Mouse (Mus musculus): ENCODE results near the gene Tpsb2. TPM values are rescaled to one million over a fixed set of nuclear protein-coding genes. Genes with fewer than 3 reads are reported as not detected.

Gene Tpsb2
- polyA plus RNA-seq, 1 experiment = 0.26 TPM

- Histone ChIP-seq H3K36me3 (replicated peaks; ENCODE audit: low read length) (no peaks in the 10 kb centered on the region), H3K27me3 (replicated peaks) (peaks cover 35% of the 10 kb centered on the region), H3K4me1 (no peaks in the 10 kb centered on the region), H3K4me3 (replicated peaks) (no peak overlapping the region), H3K9me3 (no peaks in the 10 kb centered on the region)
- TF ChIP-seq GATA1 (IDR thresholded peaks at IDR 0.05; ENCODE audit: borderline replicate concordance, low read length) = no peak
- TF ChIP-seq FLI1 (IDR thresholded peaks at IDR 0.05; ENCODE audit: low read length) = no peak
Observed at GRCm38 (mm10) chr17:25361291-25361690, 4.8 kb upstream of the Tpsb2 start.

- TF ChIP-seq GATA1 (IDR thresholded peaks at IDR 0.05; ENCODE audit: borderline replicate concordance, low read length) = no peak
- no peak for TF ChIP-seq FLI1 (IDR thresholded peaks at IDR 0.05; ENCODE audit: low read length)
- H3K36me3 ChIP-seq (replicated peaks; ENCODE audit: low read length) = no peaks in the 10 kb centered on the region
- no peaks in the 10 kb centered on the region for H3K4me1 ChIP-seq
- H3K4me3 ChIP-seq (replicated peaks) = no peak overlapping the region
- no peaks in the 10 kb centered on the region for H3K9me3 ChIP-seq
- peaks cover 47% of the 10 kb centered on the region for H3K27me3 ChIP-seq (replicated peaks)
Observed at GRCm38 (mm10) chr17:25363726-25364125, 2.4 kb upstream of the Tpsb2 start.

- no peaks in the 10 kb centered on the region for H3K9me3 ChIP-seq
- no peaks in the 10 kb centered on the region for H3K4me1 ChIP-seq
- no peaks in the 10 kb centered on the region for H3K36me3 ChIP-seq (replicated peaks; ENCODE audit: low read length)
- TF ChIP-seq GATA1 (IDR thresholded peaks at IDR 0.05; ENCODE audit: borderline replicate concordance, low read length) = no peak
- no peak for TF ChIP-seq FLI1 (IDR thresholded peaks at IDR 0.05; ENCODE audit: low read length)
- H3K4me3 ChIP-seq (replicated peaks) = no peak within 1 kb of the TSS
- peaks cover 75% of the 10 kb centered on the region for H3K27me3 ChIP-seq (replicated peaks)
Observed at GRCm38 (mm10) chr17:25368973-25369372, 2.9 kb downstream of the Tpsb2 start, which contains the start of gene Tpsg1. Gene Tpsg1, plus strand, starts transcription at chr17:25369273.

- Histone ChIP-seq H3K4me3 (replicated peaks) (no peak overlapping the region), H3K9me3 (no peaks in the 10 kb centered on the region), H3K4me1 (no peaks in the 10 kb centered on the region), H3K36me3 (replicated peaks; ENCODE audit: low read length) (no peaks in the 10 kb centered on the region), H3K27me3 (replicated peaks) (peaks cover 78% of the 10 kb centered on the region)
- TF ChIP-seq FLI1 (IDR thresholded peaks at IDR 0.05; ENCODE audit: low read length) (no peak), GATA1 (IDR thresholded peaks at IDR 0.05; ENCODE audit: borderline replicate concordance, low read length) (no peak)
Observed at GRCm38 (mm10) chr17:25372491-25372890, 6.4 kb downstream of the Tpsb2 start.

- Histone ChIP-seq H3K9me3 (no peaks in the 10 kb centered on the region), H3K27me3 (replicated peaks) (peaks cover 82% of the 10 kb centered on the region), H3K4me1 (peaks cover 3% of the 10 kb centered on the region; the same call in 1 of the 2 replicates), H3K4me3 (replicated peaks) (no peak overlapping the region), H3K36me3 (replicated peaks; ENCODE audit: low read length) (no peaks in the 10 kb centered on the region)
- no peak for TF ChIP-seq GATA1 (IDR thresholded peaks at IDR 0.05; ENCODE audit: borderline replicate concordance, low read length)
- no peak for TF ChIP-seq FLI1 (IDR thresholded peaks at IDR 0.05; ENCODE audit: low read length)
Observed at GRCm38 (mm10) chr17:25374011-25374410, 7.9 kb downstream of the Tpsb2 start.

- TF ChIP-seq GATA1 (IDR thresholded peaks at IDR 0.05; ENCODE audit: borderline replicate concordance, low read length) (no peak), FLI1 (IDR thresholded peaks at IDR 0.05; ENCODE audit: low read length) (no peak)
- Histone ChIP-seq H3K36me3 (replicated peaks; ENCODE audit: low read length) (no peaks in the 10 kb centered on the region), H3K4me1 (no peaks in the 10 kb centered on the region), H3K4me3 (replicated peaks) (no peak overlapping the region), H3K9me3 (no peaks in the 10 kb centered on the region), H3K27me3 (replicated peaks) (peaks cover 54% of the 10 kb centered on the region)
Observed at GRCm38 (mm10) chr17:25394526-25394925, 28.4 kb downstream of the Tpsb2 start.

- Histone ChIP-seq H3K9me3 (no peaks in the 10 kb centered on the region), H3K27me3 (replicated peaks) (peaks cover 74% of the 10 kb centered on the region), H3K4me3 (replicated peaks) (peak overlapping the region; percentile 6), H3K4me1 (no peaks in the 10 kb centered on the region), H3K36me3 (replicated peaks; ENCODE audit: low read length) (no peaks in the 10 kb centered on the region)
- TF ChIP-seq FLI1 (IDR thresholded peaks at IDR 0.05; ENCODE audit: low read length) (no peak), GATA1 (IDR thresholded peaks at IDR 0.05; ENCODE audit: borderline replicate concordance, low read length) (no peak)
Observed at GRCm38 (mm10) chr17:25397804-25398519, 31.9 kb downstream of the Tpsb2 start.

GRCm38 (mm10) chr17:25398520-25398838 is 32.4 kb downstream of the Tpsb2 start:
- H3K4me1 ChIP-seq = no peaks in the 10 kb centered on the region
- no peaks in the 10 kb centered on the region for H3K36me3 ChIP-seq (replicated peaks; ENCODE audit: low read length)
- peaks cover 75% of the 10 kb centered on the region for H3K27me3 ChIP-seq (replicated peaks)
- TF ChIP-seq FLI1 (IDR thresholded peaks at IDR 0.05; ENCODE audit: low read length) (no peak), GATA1 (IDR thresholded peaks at IDR 0.05; ENCODE audit: borderline replicate concordance, low read length) (no peak)
- H3K9me3 ChIP-seq = no peaks in the 10 kb centered on the region
- H3K4me3 ChIP-seq (replicated peaks) = no peak overlapping the region

- H3K4me1 ChIP-seq = no peaks in the 10 kb centered on the region
- no peak overlapping the region for H3K4me3 ChIP-seq (replicated peaks)
- peaks cover 83% of the 10 kb centered on the region for H3K27me3 ChIP-seq (replicated peaks)
Observed at GRCm38 (mm10) chr17:25400443-25400842, 34.3 kb downstream of the Tpsb2 start.

GRCm38 (mm10) chr17:25401491-25401890 is 35.4 kb downstream of the Tpsb2 start:
- H3K9me3 ChIP-seq = no peaks in the 10 kb centered on the region
- H3K4me3 ChIP-seq (replicated peaks) = no peak overlapping the region
- no peaks in the 10 kb centered on the region for H3K36me3 ChIP-seq (replicated peaks; ENCODE audit: low read length)
- TF ChIP-seq GATA1 (IDR thresholded peaks at IDR 0.05; ENCODE audit: borderline replicate concordance, low read length) = no peak
- no peak for TF ChIP-seq FLI1 (IDR thresholded peaks at IDR 0.05; ENCODE audit: low read length)
- H3K4me1 ChIP-seq = no peaks in the 10 kb centered on the region
- peaks cover 86% of the 10 kb centered on the region for H3K27me3 ChIP-seq (replicated peaks)

More at GRCm38 (mm10) chr17:25400443-25400842, 34.3 kb downstream of the Tpsb2 start:
- TF ChIP-seq FLI1 (IDR thresholded peaks at IDR 0.05; ENCODE audit: low read length) = no peak
- TF ChIP-seq GATA1 (IDR thresholded peaks at IDR 0.05; ENCODE audit: borderline replicate concordance, low read length) = no peak
- H3K9me3 ChIP-seq = no peaks in the 10 kb centered on the region
- H3K36me3 ChIP-seq (replicated peaks; ENCODE audit: low read length) = no peaks in the 10 kb centered on the region

Data from megakaryocyte, embryonic 14.5 days (primary cell).